Mouse (Mus musculus) forebrain, embryonic 10.5 days (tissue): Measurements from ENCODE around the gene Inafm1. TPM values are rescaled to one million over a fixed set of nuclear protein-coding genes. Genes with fewer than 3 reads are reported as not detected.
"Not testable (repeated sequence)": the region's sequence is repeated elsewhere in the genome, so short reads cannot be mapped to it uniquely, and the experiment has no call there.

Experiments used
- DNase-seq: peaks from one replicate; pipeline ENCODE4 v3.0.0-alpha.2; 2017; ENCODE audit warnings: low spot score; ENCODE audit errors: extremely low spot score
- H3K27ac ChIP-seq: fragments of 300-500 bp; sonication (generic); 2 replicates; pipeline ENCODE4 v1.5.1; 2016; ENCODE audit warnings: mild to moderate bottlenecking
- H3K27me3 ChIP-seq: fragments of 300-500 bp; sonication (generic); 2 replicates; pipeline ENCODE4 v1.6.1; 2016; ENCODE audit warnings: mild to moderate bottlenecking; ENCODE audit not compliant: poor library complexity, severe bottlenecking
- H3K36me3 ChIP-seq: fragments of 300-500 bp; sonication (generic); replicated peaks from 2 replicates; pipeline ENCODE4 v1.6.1; 2016; ENCODE audit warnings: mild to moderate bottlenecking, moderate library complexity
- H3K4me1 ChIP-seq: fragments of 300-500 bp; sonication (generic); 2 replicates; pipeline ENCODE4 v1.6.1; 2016
- H3K4me3 ChIP-seq: fragments of 300-500 bp; sonication (generic); 2 replicates; pipeline ENCODE4 v1.5.1; 2016; ENCODE audit warnings: mild to moderate bottlenecking, moderate library complexity
- H3K9me3 ChIP-seq: fragments of 300-500 bp; sonication (generic); 2 replicates; pipeline ENCODE4 v1.6.1; 2016; ENCODE audit warnings: mild to moderate bottlenecking, moderate library complexity
- WGBS: fragments of 180-500 bp; shearing (Covaris S2); methylation state at CpG from one replicate; pipeline ENCODE4 v1.1.7; 2016; 5-methylcytosine and 5-hydroxymethylcytosine counted together
- polyA plus RNA-seq: library from polyadenylated mRNA; unstranded; fragments of >200 nt; fragmentation: Nextera tagmentation; extraction: Ambion mirVana; gene quantifications from 2 replicates; pipeline ENCODE4 v1.2.1, GENCODE M21; 2016

The Inafm1 gene
- polyA plus RNA-seq, 1 experiment from 2014 or later, result 5.6 TPM

GRCm38 (mm10) chr7:16310020-16310520 is 36.7 kb upstream of the Inafm1 start:
- peak overlapping the region; percentile 89 for H3K4me3 ChIP-seq
- peaks cover 11% of the 10 kb centered on the region; the same call in 1 of the 2 replicates for H3K27me3 ChIP-seq
- no peaks in the 10 kb centered on the region for H3K9me3 ChIP-seq
- peak overlapping the region; percentile 99 for H3K27ac ChIP-seq
- peak; percentile 77 for DNase-seq
- peaks cover 67% of the 10 kb centered on the region for H3K4me1 ChIP-seq
- H3K36me3 ChIP-seq, result no peaks in the 10 kb centered on the region
- 0% methylated on average over 44 of the region's 56 CpGs for WGBS

- Histone ChIP-seq H3K9me3 (no peaks in the 10 kb centered on the region), H3K27me3 (peaks cover 11% of the 10 kb centered on the region; the same call in 1 of the 2 replicates), H3K4me3 (peak overlapping the region; percentile 89), H3K36me3 (no peaks in the 10 kb centered on the region), H3K27ac (peak overlapping the region; percentile 99), H3K4me1 (peaks cover 63% of the 10 kb centered on the region)
- peak; percentile 69 for DNase-seq
- 1% methylated on average over 61 of the region's 61 CpGs for WGBS
Observed at GRCm38 (mm10) chr7:16309318-16310019, 36.1 kb upstream of the Inafm1 start.

DNA sequence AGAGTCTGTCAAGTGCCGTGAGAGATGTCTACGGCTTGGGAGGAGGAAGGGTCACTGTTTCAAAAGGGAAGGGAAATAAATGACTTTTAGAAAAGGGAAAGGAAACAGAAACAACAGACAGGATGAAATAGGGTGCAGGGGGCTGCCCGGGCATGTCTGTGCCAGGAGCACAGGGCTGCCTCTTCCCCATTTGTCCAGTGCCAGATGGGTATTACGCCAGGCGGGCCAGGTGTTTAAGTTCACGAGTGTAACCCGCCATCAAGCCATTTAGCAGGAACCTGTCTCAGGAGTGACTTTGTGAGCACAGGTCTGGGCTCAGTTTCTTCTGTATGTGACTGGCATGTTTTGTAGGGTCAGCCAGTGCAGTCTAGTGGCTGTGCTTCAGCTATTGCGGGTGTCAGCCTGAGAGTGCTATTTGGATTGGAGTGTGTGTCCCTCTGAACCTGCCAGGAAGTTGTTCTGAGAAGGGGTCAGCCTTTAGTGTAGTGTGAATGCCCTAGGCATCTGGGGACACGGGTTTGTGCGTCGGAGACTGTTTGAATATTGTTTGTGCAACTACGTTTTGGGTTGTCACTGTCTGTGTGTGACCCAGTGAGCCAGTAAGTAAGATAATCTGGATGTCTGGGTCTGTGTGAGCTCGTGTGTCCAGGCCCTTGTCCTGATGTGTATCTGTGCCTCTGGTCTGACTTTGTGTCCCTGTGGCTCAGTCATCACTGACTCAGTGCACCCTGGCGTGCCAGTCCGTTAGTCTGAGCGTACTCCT is 35.3 kb upstream of the Inafm1 start:
- peaks cover 11% of the 10 kb centered on the region; the same call in 1 of the 2 replicates for H3K27me3 ChIP-seq
- DNase-seq, result no peak
- peak overlapping the region; percentile 99 for H3K27ac ChIP-seq
- WGBS, result 52% methylated on average over 16 of the region's 16 CpGs
- H3K36me3 ChIP-seq, result no peaks in the 10 kb centered on the region
- H3K9me3 ChIP-seq, result no peaks in the 10 kb centered on the region
- peak overlapping the region; percentile 89 for H3K4me3 ChIP-seq
- peaks cover 56% of the 10 kb centered on the region for H3K4me1 ChIP-seq

GRCm38 (mm10) chr7:16308093-16308492 is 34.7 kb upstream of the Inafm1 start, which contains the start of gene Bbc3:
Bbc3 (plus strand) TSS chr7:16308393.
- 70% methylated on average over 1 of the region's 1 CpGs for WGBS
- not testable (repeated sequence) for H3K9me3 ChIP-seq, DNase-seq, H3K36me3 ChIP-seq
- peak within 1 kb of the TSS; percentile 99 for H3K27ac ChIP-seq
- peaks cover 49% of the 10 kb centered on the region for H3K4me1 ChIP-seq
- H3K4me3 ChIP-seq, result peak within 1 kb of the TSS; percentile 89
- H3K27me3 ChIP-seq, result peaks cover 11% of the 10 kb centered on the region; the same call in 1 of the 2 replicates

GRCm38 (mm10) chr7:16307141-16307540 is 33.7 kb upstream of the Inafm1 start:
- DNase-seq, H3K9me3 ChIP-seq, H3K4me3 ChIP-seq, H3K27ac ChIP-seq, H3K36me3 ChIP-seq: not testable (repeated sequence)
- H3K4me1 ChIP-seq, result peaks cover 40% of the 10 kb centered on the region
- peaks cover 11% of the 10 kb centered on the region; the same call in 1 of the 2 replicates for H3K27me3 ChIP-seq
- WGBS, result 78% methylated on average over 6 of the region's 6 CpGs

- H3K27ac ChIP-seq, result peak overlapping the region; percentile 87
- DNase-seq, result peak; percentile 92
Observed at GRCm38 (mm10) chr7:16299419-16300035, 26.1 kb upstream of the Inafm1 start.

DNA sequence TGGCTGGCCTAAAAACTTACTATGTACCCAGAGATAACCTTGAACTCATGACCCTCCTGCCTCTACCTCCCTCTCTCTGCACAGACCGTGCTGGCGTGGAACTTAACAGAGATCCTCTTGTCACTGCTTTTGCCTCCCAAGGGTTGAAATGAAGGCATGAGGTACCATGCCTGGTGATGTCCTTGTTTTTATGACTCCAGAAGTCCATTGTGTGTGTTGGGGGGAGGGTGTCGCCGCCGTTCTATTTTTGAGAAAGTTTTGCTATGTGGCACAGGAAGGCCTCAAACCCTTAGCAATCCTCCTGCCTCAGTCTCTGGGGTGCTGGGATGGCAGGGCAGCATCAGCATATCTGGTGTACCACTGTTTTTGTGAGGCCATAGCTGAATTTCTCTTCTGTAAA is 25.5 kb upstream of the Inafm1 start:
- DNase-seq, result no peak
- Histone ChIP-seq H3K9me3 (no peaks in the 10 kb centered on the region), H3K4me1 (peaks cover 53% of the 10 kb centered on the region), H3K36me3 (no peaks in the 10 kb centered on the region), H3K27ac (peak overlapping the region; percentile 87), H3K4me3 (peak overlapping the region; percentile 61), H3K27me3 (peaks cover 16% of the 10 kb centered on the region; the same call in 1 of the 2 replicates)
- 80% methylated on average over 5 of the region's 5 CpGs for WGBS

More at GRCm38 (mm10) chr7:16299419-16300035, 26.1 kb upstream of the Inafm1 start:
- Histone ChIP-seq H3K4me1 (peaks cover 51% of the 10 kb centered on the region), H3K27me3 (peaks cover 16% of the 10 kb centered on the region; the same call in 1 of the 2 replicates), H3K9me3 (no peaks in the 10 kb centered on the region), H3K36me3 (no peaks in the 10 kb centered on the region), H3K4me3 (peak overlapping the region; percentile 61)
- under 1% methylated on average over 52 of the region's 52 CpGs for WGBS

- Histone ChIP-seq H3K36me3 (no peaks in the 10 kb centered on the region), H3K27me3 (peaks cover 16% of the 10 kb centered on the region; the same call in 1 of the 2 replicates), H3K27ac (peak overlapping the region; percentile 35; the same call in 1 of the 2 replicates), H3K4me1 (peaks cover 53% of the 10 kb centered on the region), H3K4me3 (no peak overlapping the region), H3K9me3 (no peaks in the 10 kb centered on the region)
- 63% methylated on average over 2 of the region's 2 CpGs for WGBS
- no peak for DNase-seq
Observed at GRCm38 (mm10) chr7:16297616-16298015, 24.2 kb upstream of the Inafm1 start.

- peaks cover 16% of the 10 kb centered on the region; the same call in 1 of the 2 replicates for H3K27me3 ChIP-seq
- peaks cover 53% of the 10 kb centered on the region for H3K4me1 ChIP-seq
- peak overlapping the region; percentile 92 for H3K27ac ChIP-seq
- under 1% methylated on average over 22 of the region's 22 CpGs for WGBS
- H3K36me3 ChIP-seq, result no peaks in the 10 kb centered on the region
- H3K9me3 ChIP-seq, result no peaks in the 10 kb centered on the region
- DNase-seq, result peak; percentile 80
- peak overlapping the region; percentile 62 for H3K4me3 ChIP-seq
Observed at GRCm38 (mm10) chr7:16296766-16297390, 23.5 kb upstream of the Inafm1 start.

DNA sequence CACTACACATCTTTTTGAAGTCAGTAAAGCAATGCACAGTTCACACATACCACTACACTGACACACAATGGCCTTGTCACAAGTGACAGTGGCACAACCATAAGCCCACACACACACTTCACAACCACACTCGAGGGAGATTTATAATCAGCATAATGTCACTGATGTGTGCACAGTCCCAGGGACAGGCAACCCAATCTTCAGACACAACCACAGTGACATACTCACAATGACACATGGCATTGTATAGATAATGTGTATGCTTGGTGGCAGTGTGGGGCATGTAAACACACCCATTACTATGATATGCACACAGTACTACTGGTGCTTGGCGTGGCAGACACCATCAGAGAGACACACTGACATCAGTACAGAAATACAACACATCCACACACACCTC is 22.7 kb upstream of the Inafm1 start:
- no peaks in the 10 kb centered on the region for H3K9me3 ChIP-seq
- H3K4me3 ChIP-seq, result peak overlapping the region; percentile 62; the same call in 1 of the 2 replicates
- H3K36me3 ChIP-seq, result no peaks in the 10 kb centered on the region
- WGBS, result 48% methylated on average over 2 of the region's 2 CpGs
- peaks cover 53% of the 10 kb centered on the region for H3K4me1 ChIP-seq
- H3K27me3 ChIP-seq, result peaks cover 16% of the 10 kb centered on the region; the same call in 1 of the 2 replicates
- no peak for DNase-seq
- H3K27ac ChIP-seq, result peak overlapping the region; percentile 92

- Histone ChIP-seq H3K36me3 (no peaks in the 10 kb centered on the region), H3K9me3 (no peaks in the 10 kb centered on the region), H3K4me1 (peaks cover 52% of the 10 kb centered on the region), H3K27me3 (peaks cover 16% of the 10 kb centered on the region; the same call in 1 of the 2 replicates), H3K4me3 (peak overlapping the region; percentile 62), H3K27ac (peak overlapping the region; percentile 92)
- peak; percentile 77 for DNase-seq
- WGBS, result 2% methylated on average over 41 of the region's 41 CpGs
Observed at GRCm38 (mm10) chr7:16295321-16295900, 22.0 kb upstream of the Inafm1 start.
